Mouse (Mus musculus) left cerebral cortex, adult 8-10 months (tissue): ENCODE results near the gene Rxrb. TPM values are rescaled to one million over a fixed set of nuclear protein-coding genes. Genes with fewer than 3 reads are reported as not detected.
A peak's percentile ranks its signal among the peaks of the same experiment; 100 is the strongest.

Source experiments
- DNase-seq, 2 experiments: peaks; one replicate each; pipeline ENCODE4 v3.0.0; 2022; ENCODE audit warnings: low spot score in 2 of 2
- microRNA-seq, 2 experiments: library from miRNA; unstranded; fragments of <30 nt; microRNA quantifications; one replicate each; pipeline ENCODE4 v1.2.0; 2022
- total RNA-seq, 4 experiments: library from RNA; stranded (reverse); gene quantifications; 2 replicates each; pipeline ENCODE4 v1.2.4; 2022

The Rxrb gene
- total RNA-seq, 4 experiments from 2014 or later = 72.8 to 87.6 (median 78.1) TPM

- peak; percentile 15 to 39 for DNase-seq
Measured at GRCm38 (mm10) chr17:34039562-34040450, 8.2 kb downstream of the Rxrb start.

- DNase-seq = no peak
Measured at GRCm38 (mm10) chr17:34045941-34046340, 14.3 kb downstream of the Rxrb start.

- no peak for DNase-seq
Measured at GRCm38 (mm10) chr17:34047404-34048050, 15.9 kb downstream of the Rxrb start.

GRCm38 (mm10) chr17:34057224-34057623, 25.6 kb downstream of the Rxrb start:
- no peak for DNase-seq

- no peak for DNase-seq
Measured at GRCm38 (mm10) chr17:34068864-34069263, 37.3 kb downstream of the Rxrb start.

GRCm38 (mm10) chr17:34072091-34072490, 40.5 kb downstream of the Rxrb start:
- no peak for DNase-seq

- DNase-seq = peak in 1 of 2 experiments; percentile 23
Measured at GRCm38 (mm10) chr17:34075271-34075670, 43.7 kb downstream of the Rxrb start.

GRCm38 (mm10) chr17:34077549-34077948, 45.9 kb downstream of the Rxrb start:
- peak in 1 of 2 experiments; percentile 37 for DNase-seq

GRCm38 (mm10) chr17:34078148-34078547, 46.5 kb downstream of the Rxrb start:
- DNase-seq = no peak

GRCm38 (mm10) chr17:34079002-34079401, 47.4 kb downstream of the Rxrb start:
- no peak for DNase-seq

- DNase-seq = peak in 1 of 2 experiments; percentile 22
Measured at GRCm38 (mm10) chr17:34079621-34080020, 48.0 kb downstream of the Rxrb start.

- DNase-seq = no peak
Measured at GRCm38 (mm10) chr17:34083104-34083503, 51.5 kb downstream of the Rxrb start.

- no peak for DNase-seq
Measured at GRCm38 (mm10) chr17:34087386-34087785, 55.8 kb downstream of the Rxrb start.

Small RNA genes within 50 kb of the gene (microRNA-seq; reads per million reads assigned to microRNA genes)
- gene Mir219a-1 (0 reads per million in 2 experiments), gene Mir219c (0 reads per million in 2 experiments)

Other genes with a start within 250 kb of the Rxrb start
- 1 to 10 TPM; 2.3 to 3.2 (median 2.5) TPM for gene Angptl4, start 250.0 kb upstream of the Rxrb start, total RNA-seq
- 10 to 100 TPM; 27.6 to 33.8 (median 31.5) TPM for gene Kank3, start 221.3 kb upstream of the Rxrb start, total RNA-seq
- 100 to 1,000 TPM; 672 to 810 (median 775) TPM for gene Rps28, start 207.2 kb upstream of the Rxrb start, total RNA-seq
- gene Ndufa7, start 207.2 kb upstream of the Rxrb start, total RNA-seq = 100 to 1,000 TPM; 193 to 206 (median 201) TPM
- 10 to 100 TPM; 23.3 to 27.1 (median 24.8) TPM for gene Cd320, start 188.7 kb upstream of the Rxrb start, total RNA-seq
- not detected for gene Gm7029, start 158.0 kb upstream of the Rxrb start, total RNA-seq
- gene Kifc1, start 141.2 kb upstream of the Rxrb start, total RNA-seq = 1 to 10 TPM; 2.0 to 3.0 (median 2.9) TPM
- gene Platr17, start 126.7 kb upstream of the Rxrb start, total RNA-seq = 1 to 10 TPM in 2 of 4 experiments, not detected in 2; 1.3 to 1.6 TPM
- 10 to 100 TPM; 24.0 to 31.9 (median 27.1) TPM for gene Daxx, start 122.4 kb upstream of the Rxrb start, total RNA-seq
- 10 to 100 TPM; 53.0 to 74.3 (median 56.5) TPM for gene Tapbp, start 115.9 kb upstream of the Rxrb start, total RNA-seq
- 10 to 100 TPM; 36.8 to 44.6 (median 41.3) TPM for gene Zbtb22, start 115.9 kb upstream of the Rxrb start, total RNA-seq
- gene Rgl2, start 102.3 kb upstream of the Rxrb start, total RNA-seq = 10 to 100 TPM; 48.9 to 73.4 (median 60.6) TPM
- 100 to 1,000 TPM in 1 of 4 experiments, 10 to 100 TPM in 3; 81.6 to 112 (median 95.7) TPM for gene Pfdn6, start 91.5 kb upstream of the Rxrb start, total RNA-seq
- gene Wdr46, start 91.2 kb upstream of the Rxrb start, total RNA-seq = 10 to 100 TPM; 10.9 to 14.7 (median 13.7) TPM
- 1 to 10 TPM; 5.8 to 6.9 (median 6.2) TPM for gene B3galt4, start 80.3 kb upstream of the Rxrb start, total RNA-seq
- 10 to 100 TPM; 70.6 to 79.6 (median 72.8) TPM for gene Vps52, start 76.0 kb upstream of the Rxrb start, total RNA-seq
- 100 to 1,000 TPM; 328 to 351 (median 339) TPM for gene Rps18, start 75.8 kb upstream of the Rxrb start, total RNA-seq
- 10 to 100 TPM; 31.2 to 66.9 (median 50.2) TPM for gene H2-K1, start 31.5 kb upstream of the Rxrb start, total RNA-seq
- gene Ring1, start 7.1 kb upstream of the Rxrb start, total RNA-seq = 10 to 100 TPM; 31.4 to 43.5 (median 36.1) TPM
- 10 to 100 TPM; 45.6 to 50.2 (median 46.4) TPM for gene H2-Ke6, start 3.8 kb upstream of the Rxrb start, total RNA-seq
- 10 to 100 TPM; 91.2 to 98.6 (median 95.0) TPM for gene Slc39a7, start 130 bp upstream of the Rxrb start, total RNA-seq
- gene Col11a2, start 7.6 kb downstream of the Rxrb start, total RNA-seq = 10 to 100 TPM; 12.6 to 18.0 (median 16.8) TPM
- gene H2-Oa, start 60.5 kb downstream of the Rxrb start, total RNA-seq = 1 to 10 TPM in 2 of 4 experiments, under 1 TPM in 1, not detected in 1; 0.44 to 2.2 (median 1.7) TPM
- gene H2-DMa, start 87.7 kb downstream of the Rxrb start, total RNA-seq = 10 to 100 TPM; 20.7 to 35.3 (median 30.7) TPM
- gene Brd2, start 90.8 kb downstream of the Rxrb start, total RNA-seq = 100 to 1,000 TPM; 181 to 210 (median 190) TPM
- gene H2-DMb2, start 111.5 kb downstream of the Rxrb start, total RNA-seq = 1 to 10 TPM in 3 of 4 experiments, under 1 TPM in 1; 0.84 to 3.5 (median 2.0) TPM
- gene H2-DMb1, start 121.3 kb downstream of the Rxrb start, total RNA-seq = 1 to 10 TPM; 2.2 to 7.1 (median 3.5) TPM
- gene Tap1, start 155.7 kb downstream of the Rxrb start, total RNA-seq = 1 to 10 TPM; 3.0 to 8.6 (median 4.6) TPM
- 1 to 10 TPM; 2.6 to 3.2 (median 3.0) TPM for gene Psmb9, start 156.0 kb downstream of the Rxrb start, total RNA-seq
- 10 to 100 TPM in 1 of 4 experiments, 1 to 10 TPM in 3; 4.0 to 12.1 (median 7.1) TPM for gene Psmb8, start 165.9 kb downstream of the Rxrb start, total RNA-seq
- 10 to 100 TPM; 10.2 to 18.0 (median 16.3) TPM for gene Tap2, start 171.7 kb downstream of the Rxrb start, total RNA-seq
- 1 to 10 TPM in 2 of 4 experiments, under 1 TPM in 2; 0.54 to 1.3 (median 0.90) TPM for gene H2-Ob, start 207.1 kb downstream of the Rxrb start, total RNA-seq
- gene H2-Ab1, start 225.9 kb downstream of the Rxrb start, total RNA-seq = 10 to 100 TPM in 2 of 4 experiments, 1 to 10 TPM in 2; 2.4 to 30.3 (median 11.7) TPM